Mouse (Mus musculus): ENCODE data around the gene Lgals3.

The Lgals3 gene

DNA sequence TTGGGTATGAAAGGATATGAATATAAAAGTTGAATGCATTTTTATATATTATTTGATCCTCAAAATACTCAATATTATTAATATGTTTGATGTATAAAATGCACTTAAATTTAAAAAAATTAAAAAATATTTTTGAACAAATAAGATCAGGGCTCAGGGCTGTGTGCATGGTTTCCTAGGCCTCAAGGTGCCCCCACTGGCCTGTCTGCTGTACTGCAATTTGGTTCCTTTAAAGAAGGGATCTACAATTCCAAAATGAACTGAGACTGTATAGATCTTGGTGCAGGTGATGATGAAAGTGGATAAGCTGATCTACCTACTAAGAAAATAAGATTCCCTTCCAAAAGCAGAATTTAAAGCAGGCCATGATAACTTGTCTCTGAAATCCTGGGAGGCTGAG is 65.4 kb downstream of the Lgals3 start:
- DNase-seq (ENCODE audit: low spot score): peak; percentile 16
